Mouse (Mus musculus) granulocyte monocyte progenitor cell, adult 5-6 weeks (primary cell): ENCODE data around the gene Mybph. TPM values are rescaled to one million over a fixed set of nuclear protein-coding genes. Genes with fewer than 3 reads are reported as not detected.

Experiments used
- ATAC-seq: replicated peaks from 2 replicates; pipeline ENCODE4 v1.8.0; 2016; ENCODE audit warnings: mild to moderate bottlenecking, moderate TSS enrichment, inconsistent platforms; ENCODE audit not compliant: poor library complexity, severe bottlenecking
- total RNA-seq, 2 experiments: library from RNA; stranded (forward) in 1 of 2; stranded (reverse) in 1 of 2; fragments of 200-712, 200-1000 nt in 1 of 2; fragments of >200 nt in 1 of 2; fragmentation: Nextera tagmentation in 1 of 2; gene quantifications; 2 replicates each; pipeline ENCODE4 v1.2.3; 2014 to 2017

The Mybph gene
- total RNA-seq, 2 experiments from 2014 or later = not detected

DNA sequence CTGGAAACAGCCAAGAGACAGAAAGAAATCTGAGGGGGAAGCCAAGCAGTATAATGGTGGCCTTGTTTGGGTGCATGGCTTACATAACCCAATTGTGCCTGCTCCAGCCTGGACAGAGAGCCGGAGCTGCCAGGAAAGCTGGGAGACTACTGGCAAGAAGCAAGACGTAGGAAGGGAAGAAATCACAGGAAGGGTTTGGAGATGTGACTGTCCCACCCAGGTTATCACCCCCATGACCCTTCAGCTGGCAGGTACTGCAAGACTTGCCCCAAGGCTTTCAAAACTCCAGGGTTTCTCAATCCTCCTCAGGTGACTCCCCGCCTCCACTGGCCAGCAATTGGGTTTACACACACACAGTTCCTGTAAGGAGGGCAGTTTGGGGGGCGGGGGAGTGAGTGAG is 11.2 kb upstream of the Mybph start, which contains the start of gene Chil1:
Gene Chil1 (plus strand): TSS at position 152 of the 400 bp plus-strand sequence.
- no peak for ATAC-seq

DNA sequence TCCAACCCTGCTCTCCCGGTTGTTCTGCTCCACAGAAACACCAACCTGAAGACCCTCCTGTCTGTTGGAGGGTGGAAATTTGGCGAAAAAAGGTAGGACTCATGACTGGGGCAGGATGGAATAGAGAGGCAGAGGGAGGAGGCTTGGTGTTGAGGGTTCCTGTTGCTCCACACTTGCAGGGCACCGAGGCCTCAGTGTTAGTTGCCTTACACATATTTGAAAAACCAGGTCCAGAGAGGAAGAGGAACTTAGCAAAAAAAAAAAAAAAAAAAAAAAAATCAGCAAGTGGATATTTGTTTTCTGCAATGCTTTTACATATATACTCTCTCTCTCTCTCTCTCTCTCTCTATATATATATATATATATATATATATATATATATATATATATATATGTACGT is 9.2 kb upstream of the Mybph start:
- ATAC-seq = peak; percentile 57; the same call in 1 of the 2 replicates

DNA sequence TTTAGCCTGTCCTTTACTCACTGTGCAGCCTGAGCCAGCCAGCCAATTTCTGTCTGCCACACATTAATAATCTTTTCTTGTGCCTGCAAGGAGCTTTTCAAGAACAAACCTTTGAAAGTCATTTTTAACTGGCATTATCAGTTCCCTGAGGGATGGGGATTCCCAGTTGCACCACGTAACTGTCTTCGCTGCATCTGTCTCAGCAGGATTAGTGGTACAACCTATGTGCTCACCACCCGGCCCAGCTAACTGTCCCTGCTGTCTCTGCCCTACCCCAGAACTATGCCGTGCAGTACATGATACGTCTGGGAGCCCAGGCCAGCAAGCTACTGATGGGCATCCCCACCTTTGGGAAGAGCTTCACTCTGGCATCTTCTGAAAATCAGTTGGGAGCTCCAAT is 5.0 kb upstream of the Mybph start:
- ATAC-seq = no peak

DNA sequence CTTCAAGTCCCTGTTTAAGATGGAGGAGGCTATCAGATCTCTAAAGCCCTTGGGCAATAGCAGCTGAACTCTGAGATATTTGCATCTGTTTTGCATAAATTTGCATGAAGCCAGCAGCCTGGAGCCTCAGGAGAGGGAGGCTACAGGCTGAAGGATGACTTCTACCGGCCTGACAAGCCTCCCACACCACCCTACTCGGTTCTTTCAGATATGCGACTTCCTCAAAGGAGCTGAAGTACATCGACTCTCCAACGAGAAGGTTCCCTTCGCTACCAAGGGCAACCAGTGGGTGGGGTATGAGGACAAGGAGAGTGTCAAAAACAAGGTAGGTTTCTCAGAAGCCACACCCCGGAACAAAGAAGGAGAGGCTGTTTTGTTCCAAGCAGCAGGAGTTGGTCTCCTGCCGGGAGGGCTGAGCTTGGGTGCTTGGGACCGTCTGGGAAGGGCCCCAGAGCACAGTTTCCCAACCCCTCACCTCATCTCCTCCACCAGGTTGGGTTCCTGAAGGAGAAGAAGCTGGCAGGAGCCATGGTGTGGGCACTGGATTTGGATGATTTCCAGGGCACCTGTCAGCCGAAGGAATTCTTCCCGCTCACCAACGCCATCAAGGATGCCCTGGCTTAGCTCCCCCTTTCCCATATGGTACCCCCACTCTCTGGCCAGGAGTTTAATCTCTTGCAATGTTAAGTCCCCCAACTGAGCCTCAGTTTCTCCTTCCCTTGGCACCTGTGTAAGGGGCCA is 4.1 kb upstream of the Mybph start:
- peak; percentile 88 for ATAC-seq

DNA sequence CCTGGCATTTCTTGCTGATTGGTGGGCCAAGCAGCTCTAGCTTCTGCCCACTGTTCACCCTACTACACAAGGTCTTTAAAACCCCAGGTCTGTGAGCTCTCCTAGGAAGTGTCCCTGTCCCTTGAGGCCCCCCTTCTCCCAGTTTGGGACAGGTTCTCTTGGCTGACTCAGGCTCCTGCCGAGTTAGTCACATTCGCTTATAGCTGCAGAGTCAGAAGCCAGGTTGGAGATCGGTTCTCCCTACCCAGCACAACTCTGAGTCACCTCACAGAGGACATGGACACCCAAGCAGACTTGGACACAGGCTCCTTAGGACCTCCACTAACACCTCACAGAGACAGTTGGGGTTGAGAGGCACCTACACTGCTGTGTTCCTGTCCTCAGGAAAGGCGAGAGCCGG is 2.1 kb upstream of the Mybph start:
- ATAC-seq = no peak

DNA sequence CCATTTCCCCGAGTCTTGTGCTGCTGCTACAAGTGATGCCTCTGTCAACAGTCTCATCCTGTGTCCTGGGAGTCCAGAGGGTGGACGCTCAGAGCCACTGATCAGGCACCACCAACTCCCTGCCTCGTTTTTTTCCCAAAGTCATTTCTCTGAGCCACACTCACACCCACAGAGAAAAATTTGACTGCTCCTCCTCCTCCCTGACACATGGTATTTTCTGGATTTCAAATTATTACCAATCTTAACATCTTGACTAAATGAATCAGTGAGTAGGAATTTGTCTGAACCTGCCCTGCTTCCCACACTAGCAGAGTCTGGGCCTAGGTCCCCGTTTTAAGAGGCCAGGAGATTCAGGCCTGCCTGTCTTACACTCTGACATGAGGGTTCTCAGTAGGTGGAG is 1.2 kb upstream of the Mybph start:
- ATAC-seq = no peak

DNA sequence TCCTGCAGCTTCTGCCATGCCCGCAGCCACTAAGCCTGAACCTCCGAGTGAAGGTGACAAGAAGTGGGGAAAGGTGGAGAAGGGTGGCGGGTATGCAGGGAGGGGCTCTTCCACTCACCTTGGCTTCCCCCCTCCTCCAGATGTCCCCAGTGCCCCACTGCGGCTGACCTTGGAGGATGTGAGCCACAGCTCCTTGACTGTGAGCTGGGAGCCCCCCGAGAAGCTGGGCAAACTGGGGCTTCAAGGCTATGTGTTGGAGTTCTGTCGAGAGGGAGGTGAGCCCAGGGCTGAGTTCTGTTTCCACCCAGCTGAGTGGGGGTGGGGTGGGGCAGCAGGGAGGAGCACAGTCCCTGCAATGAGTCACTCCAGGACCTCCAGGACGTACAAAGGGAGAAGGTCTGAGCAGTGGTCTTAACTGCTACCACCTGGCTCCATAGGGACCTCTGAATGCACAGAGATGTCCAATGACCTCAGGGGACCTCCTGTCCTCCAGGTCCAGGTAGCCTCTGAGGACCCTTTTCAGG is 488 bp downstream of the Mybph start:
- no peak for ATAC-seq

DNA sequence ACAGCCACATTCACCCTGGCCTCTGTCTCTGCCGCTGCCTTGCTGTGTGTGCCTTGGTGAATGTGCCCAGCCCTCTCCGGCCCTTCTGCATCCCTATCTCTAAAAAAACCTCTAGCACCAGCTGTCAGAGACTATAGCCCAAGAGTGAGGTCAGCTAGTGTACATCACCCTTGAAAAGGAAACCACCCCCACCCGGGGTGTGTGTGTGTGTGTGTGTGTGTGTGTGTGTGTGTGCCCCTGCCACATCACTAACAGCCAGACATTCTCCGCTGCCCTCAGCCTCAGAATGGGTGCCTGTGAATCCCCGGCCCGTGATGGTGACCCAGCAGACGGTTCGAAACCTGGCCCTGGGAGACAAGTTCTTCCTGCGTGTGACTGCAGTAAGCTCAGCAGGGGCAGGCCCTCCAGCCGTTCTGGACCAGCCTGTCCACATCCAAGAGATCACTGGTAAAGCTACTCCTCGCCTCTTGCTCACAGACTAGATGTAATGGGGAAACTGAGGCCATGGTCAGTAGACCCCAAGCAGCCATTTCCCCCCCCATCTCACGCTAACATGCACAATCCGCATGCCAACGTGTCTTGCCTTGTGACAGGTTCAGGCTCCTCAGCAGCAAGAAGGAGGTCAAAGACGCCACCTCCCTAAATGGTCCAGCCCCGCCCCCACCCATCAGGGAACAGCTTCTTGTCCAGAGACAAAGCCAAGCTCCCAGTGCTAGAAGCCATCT is 1.2 kb downstream of the Mybph start:
- ATAC-seq = no peak

DNA sequence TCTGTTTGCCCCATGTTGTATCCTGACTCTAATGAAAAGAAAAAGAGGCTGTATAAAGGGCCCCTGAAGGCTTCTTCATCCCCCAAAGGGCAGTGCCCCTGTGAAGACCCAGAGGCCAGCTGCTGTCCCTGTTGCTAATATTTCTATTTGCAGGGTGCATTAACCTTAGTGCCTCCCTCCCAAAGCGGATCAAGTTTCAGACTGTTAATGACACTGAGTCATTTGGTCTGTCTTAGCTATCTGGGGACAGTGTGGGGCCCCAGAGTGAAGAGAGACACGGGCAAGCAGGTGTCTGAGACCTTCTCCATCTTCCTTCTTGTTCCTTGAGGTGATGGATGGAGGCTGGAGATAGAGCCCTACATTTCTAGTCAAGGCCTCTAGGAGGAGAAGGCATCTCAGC is 1.9 kb downstream of the Mybph start:
- ATAC-seq = no peak

DNA sequence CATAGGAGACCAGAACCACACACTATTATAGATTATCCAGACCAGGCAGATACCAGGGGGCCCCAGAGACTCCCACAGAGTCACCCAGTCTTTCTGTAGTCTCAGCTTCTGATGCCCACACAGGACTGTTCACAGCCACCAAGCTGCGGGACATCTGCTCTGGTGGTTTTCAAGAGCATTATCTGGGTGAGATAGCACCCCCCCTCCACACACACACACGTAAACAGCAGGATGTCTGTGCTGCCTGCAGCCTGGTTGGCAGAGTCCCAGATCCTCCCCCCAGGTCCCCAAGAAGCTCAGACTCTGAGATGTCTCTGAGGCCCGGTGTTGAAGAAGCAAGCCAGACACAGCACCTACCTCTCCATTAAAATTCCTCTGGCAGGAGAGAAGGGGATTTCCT is 2.3 kb downstream of the Mybph start:
- ATAC-seq = no peak

DNA sequence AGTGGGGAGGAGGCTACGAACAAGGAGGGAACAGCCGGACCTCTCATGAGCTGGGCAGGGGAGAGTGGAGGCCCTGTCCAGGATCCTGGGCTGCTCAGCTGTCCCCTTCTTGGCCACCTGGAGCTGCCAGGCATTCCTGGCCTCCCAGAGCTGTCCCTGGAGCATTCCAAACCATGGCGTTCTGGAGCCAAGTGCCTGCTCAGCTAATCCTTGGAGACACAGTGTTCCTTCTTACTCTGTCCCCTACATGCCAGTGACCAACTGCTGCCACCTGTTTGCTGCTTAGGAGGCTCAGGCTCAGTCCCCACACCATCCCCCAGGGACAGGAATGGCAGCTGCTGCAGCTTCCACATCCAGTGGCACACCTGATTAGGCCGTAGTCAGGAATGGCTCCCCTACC is 2.7 kb downstream of the Mybph start:
- no peak; the same call in 1 of the 2 replicates for ATAC-seq

DNA sequence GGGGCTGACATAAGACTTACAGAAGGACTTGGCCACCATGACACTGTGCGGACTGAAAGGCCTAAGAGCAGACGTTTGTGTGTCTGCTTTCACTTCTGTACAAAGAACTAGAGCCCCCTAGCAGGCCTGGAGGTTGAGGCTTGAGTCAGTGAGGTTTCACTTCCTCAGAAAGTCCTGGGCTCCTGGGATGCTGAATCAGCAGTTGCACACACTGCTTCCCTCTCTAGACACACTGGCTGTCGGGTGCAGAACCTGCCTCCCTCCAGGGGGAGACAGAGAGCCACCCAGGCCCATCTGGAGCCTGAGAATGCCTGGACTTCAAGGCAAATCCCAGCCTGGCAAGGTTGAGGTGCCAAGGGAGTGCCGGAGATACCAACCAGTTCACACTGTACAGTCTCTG is 3.1 kb downstream of the Mybph start:
- ATAC-seq = peak; percentile 97

DNA sequence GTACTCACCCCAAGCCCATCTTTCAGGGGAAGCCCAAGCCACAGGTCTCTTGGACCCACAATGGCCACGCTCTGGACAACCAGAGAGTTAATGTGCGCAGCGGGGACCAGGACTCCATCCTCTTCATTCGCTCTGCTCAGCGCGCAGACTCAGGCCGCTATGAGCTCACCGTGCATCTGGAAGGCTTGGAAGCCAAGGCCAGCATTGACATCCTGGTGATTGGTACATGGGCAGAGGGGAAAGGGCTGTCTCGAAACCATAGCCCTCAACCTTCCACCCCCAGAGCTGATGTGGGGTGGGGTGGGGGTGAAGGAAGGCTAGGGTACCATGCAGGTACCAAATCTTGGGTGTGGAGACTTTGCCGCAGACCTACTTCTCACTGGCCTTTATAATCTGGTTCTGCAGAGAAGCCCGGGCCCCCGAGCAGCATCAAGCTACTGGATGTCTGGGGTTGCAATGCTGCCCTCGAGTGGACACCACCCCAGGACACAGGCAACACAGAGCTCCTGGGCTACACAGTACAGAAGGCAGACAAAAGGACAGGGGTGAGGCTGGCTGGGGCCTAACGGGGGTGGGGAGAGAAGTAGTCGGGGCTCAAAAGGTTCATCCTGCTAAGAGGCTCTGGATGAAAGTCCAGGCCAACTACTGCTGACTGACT is 4.2 kb downstream of the Mybph start:
- ATAC-seq = no peak

DNA sequence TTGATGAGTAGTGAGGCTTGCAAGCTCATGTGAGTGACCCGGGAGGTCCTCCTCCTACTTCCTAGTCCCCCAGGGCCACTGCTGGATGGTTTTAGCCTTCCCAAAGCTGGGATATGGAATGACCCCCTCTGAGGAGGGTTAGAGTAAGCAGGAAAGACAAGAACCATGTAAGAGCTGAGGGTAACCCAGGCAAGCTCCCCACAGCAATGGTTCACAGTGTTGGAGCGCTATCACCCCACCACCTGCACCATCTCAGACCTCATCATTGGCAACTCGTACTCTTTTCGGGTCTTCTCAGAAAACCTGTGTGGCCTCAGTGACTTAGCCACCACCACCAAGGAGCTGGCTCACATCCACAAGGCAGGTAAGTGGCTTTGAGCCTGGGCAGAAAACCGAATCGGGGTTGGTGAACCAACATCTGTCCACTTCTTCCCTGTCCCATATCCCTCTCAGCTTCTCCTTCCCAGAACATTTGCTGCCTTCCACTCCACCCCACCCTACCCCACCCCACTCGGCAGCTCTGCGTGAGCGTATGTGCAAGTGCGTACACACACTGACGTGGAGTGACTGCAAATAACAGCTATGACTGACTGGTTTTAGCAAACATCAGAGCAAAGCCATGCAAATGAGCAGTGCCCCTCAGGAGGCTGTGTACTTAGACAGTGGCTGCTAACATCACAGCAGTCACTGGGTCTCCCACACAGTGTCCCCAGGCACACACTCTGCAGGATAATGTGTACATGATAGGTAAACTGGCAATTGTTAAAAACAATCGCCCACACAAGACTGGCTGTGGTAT is 5.1 kb downstream of the Mybph start:
- ATAC-seq = no peak

DNA sequence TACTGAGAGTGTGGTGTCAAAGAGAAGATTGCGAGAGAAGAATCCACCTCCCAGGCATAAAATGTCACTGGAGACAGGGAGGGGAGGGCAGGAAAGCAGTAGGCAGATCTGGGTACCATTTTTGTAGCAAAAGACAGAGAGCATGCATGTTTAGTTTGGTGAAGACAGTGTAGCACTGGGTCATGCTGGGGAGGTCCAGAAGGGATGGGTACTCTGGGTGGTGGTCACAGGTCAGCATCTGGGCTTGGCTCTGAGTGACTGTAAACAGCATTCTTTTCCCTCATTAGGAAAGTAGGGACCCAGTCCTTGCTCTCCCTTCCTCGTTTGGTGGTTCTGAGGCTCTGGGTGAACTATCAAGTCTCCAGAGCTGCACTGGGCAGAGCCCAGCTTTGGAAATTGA is 7.2 kb downstream of the Mybph start:
- no peak for ATAC-seq

DNA sequence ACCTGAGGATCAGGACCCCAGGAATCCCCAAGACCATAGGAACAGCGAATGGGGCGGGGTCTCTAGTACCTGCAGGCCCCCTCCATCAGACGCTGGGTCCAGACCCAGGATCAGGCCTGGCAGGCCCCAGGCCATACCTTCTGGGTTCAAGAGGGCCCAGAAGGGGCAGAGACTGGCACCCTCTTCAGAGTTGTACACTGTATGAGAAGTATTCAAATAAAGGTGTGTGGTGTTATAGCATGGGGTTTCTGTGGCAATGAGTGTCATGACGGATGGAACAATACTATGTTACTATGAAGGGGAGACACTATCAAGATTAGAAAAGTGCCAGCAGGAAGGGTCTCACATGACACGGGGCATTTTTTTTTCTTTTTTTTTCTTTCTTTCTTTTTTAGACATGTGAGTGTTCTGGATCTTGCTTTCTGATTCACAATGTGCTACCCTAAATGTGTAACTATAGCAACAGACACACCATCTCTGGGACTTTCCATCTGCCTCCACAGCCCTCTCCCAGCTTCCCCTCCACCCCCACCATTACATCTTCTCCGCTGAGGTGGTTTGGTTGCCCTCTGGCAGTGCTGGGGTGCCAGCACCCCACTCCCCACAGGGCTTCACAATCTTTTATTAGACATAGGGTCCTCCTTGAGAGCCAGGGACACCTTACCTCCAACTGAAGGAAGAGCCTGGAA is 7.9 kb downstream of the Mybph start:
- no peak for ATAC-seq

DNA sequence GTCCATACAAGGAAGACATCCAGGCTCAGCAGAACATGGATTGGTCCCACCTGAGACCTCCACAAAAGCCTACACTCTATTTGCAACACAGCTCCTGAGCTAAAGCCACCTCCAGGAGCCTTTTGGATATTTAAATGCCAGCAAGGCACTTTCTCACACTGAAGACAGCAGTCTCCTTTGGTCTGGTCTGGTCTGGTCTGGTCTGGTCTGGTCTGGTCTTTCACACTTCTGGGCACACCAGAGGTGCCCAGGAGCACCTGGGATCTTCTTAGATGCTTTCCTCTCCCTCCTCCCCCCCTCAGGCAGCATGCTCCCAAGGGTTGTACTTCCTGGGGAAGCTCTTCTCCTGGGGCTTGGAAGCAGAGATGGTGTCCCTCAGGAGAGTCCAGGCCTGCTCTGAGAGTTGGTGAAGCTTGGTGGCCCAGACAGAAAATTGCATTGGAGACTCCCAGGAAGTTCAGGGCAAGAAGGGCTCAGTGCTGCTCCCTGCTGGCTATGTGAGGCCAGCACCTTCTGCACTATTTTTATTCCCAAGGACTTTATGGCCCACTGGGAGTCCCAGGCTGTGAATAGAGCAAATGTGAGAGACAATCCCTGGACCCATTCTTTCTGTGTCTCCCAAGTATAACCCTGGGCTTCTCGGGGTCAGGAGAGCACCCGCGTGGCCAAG is 8.6 kb downstream of the Mybph start:
- ATAC-seq = peak; percentile 73

DNA sequence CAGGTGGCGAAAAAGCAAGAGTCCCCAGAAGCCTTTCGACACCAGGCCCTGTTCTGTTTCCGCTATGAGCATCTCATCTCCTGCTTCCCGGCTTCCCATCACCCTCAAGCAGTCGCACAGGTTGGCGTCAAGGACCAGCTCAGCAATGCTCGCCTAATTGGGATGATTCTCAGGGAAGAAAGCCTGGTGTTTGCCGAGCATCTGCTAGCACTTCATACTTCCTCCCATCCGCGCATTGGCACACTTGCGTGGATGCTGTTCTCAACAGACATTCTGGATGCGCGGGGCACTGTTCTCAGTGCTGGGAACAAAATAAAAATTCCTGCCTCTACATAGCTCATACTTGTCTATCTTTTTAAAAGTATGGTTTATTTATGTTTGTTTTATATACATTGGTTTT is 11.0 kb downstream of the Mybph start:
- ATAC-seq = no peak

DNA sequence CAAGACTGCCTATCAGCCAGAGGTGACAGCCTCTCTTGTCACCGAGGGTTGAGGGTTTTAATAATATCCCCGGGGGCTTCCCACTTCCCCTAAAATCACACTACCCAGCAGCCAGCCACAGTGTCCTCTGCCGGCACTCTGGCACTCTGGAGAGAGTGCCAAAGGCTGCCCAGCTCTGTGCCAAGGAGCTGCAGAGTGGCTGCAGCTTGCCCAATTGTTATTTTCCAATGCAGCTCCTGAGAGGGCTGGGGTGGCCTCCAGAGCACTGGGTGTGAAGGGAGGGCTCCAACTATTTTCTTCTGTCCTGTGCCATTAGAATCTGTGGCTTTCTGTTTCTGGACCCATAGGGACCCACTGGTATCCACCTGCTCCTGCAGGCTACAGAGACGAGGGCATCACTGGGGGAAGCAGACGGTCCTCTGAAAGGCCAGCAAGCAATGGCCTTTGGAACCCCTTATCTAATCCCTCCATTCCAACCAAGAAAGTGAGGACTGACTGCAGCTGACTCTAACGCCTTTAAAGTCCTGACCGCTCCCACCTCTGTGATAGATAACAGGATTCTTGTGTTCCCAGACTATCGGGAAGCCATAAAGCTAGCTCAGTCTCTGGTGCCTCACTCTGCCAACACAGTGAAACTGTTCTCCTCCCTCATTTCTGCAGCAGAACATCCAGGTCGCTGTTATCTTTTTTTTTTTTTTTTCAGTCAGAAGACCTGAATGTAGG is 12.2 kb downstream of the Mybph start:
- no peak; the same call in 1 of the 2 replicates for ATAC-seq
